Mouse (Mus musculus) C2C12 (cell line): ENCODE measurements around the gene Snrpa1.

ENCODE experiments used
- CEBPB ChIP-seq: IDR thresholded peaks from one replicate; pipeline ENCODE4 v1.6.1; 2011; ENCODE audit warnings: low read depth, mild to moderate bottlenecking, control low read depth, moderate library complexity
- CTCF ChIP-seq: IDR thresholded peaks from one replicate; pipeline ENCODE4 v1.5.1; 2011; ENCODE audit not compliant: control insufficient read depth, insufficient read depth, insufficient read length
- MAX ChIP-seq: IDR thresholded peaks from one replicate; pipeline ENCODE4 v1.6.1; 2011; ENCODE audit warnings: mild to moderate bottlenecking, control low read depth

GRCm38 (mm10) chr7:66084546-66084945, 25.7 kb downstream of the Snrpa1 start:
- TF ChIP-seq CTCF: no peak
- TF ChIP-seq MAX: no peak
- no peak for TF ChIP-seq CEBPB
